Mouse (Mus musculus) gonadal fat pad, adult 2 months (tissue): ENCODE measurements at regions not wholly inside any gene's neighbourhood (a gene's known extent, or its start where the extent isn't known, plus 50 kb on each side); places are given as distances from the start of the nearest gene placed in this dataset.

ENCODE experiments used
- DNase-seq: peaks from one replicate; pipeline ENCODE4 v3.0.0-alpha.2; 2012; ENCODE audit warnings: low read depth

GRCm38 (mm10) chr12:73446148-73446547 lies 100.0 kb downstream of the Tmem30b start:
- DNase-seq, result no peak

GRCm38 (mm10) chr12:73445562-73445961 lies 100.6 kb downstream of the Tmem30b start:
- DNase-seq, result no peak

DNA sequence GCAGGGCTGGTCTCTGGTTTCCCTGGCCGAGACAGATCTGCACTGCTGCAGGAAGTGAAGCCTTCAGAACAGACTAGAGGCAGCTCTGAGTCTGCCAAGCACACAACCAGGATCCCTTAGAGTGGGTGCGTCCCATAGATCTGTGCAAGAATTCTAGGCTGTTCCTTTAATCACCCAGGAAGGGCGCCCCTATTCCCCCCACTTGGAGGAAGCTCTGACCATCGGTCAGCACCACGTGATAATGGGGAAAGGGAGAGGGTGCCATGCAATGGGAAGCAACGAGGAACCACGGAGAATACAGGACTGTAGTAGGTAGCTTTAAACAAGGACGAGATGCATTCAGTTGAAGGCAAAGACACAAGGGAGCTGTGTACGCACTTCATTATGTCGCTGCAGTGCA lies 101.1 kb downstream of the Tmem30b start:
- DNase-seq, result no peak

- no peak for DNase-seq
Measured at GRCm38 (mm10) chr12:73441326-73441725, 104.9 kb downstream of the Tmem30b start.

GRCm38 (mm10) chr12:73434684-73435083 lies 111.5 kb downstream of the Tmem30b start:
- DNase-seq, result no peak

DNA sequence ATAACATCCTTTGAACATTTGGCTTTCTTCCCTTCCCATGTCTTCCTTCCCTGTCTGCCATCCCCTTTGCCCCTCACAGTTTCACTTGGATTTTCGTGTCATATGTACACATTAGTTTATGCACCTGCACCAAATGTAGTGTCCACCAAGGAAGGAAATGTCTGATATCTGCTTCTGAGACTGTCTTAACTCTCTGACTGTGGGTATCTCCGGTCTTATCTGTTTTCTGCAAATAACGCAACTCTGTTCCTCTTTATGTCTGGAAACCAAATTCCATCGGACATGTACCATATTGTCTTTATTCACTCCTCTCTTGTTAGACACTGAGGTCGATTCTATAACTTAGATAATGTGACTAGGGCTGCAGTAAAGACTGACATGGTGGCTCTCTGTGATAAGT lies 113.6 kb downstream of the Tmem30b start:
- no peak for DNase-seq

- no peak for DNase-seq
Measured at GRCm38 (mm10) chr12:73428171-73428570, 118.0 kb downstream of the Tmem30b start.

DNA sequence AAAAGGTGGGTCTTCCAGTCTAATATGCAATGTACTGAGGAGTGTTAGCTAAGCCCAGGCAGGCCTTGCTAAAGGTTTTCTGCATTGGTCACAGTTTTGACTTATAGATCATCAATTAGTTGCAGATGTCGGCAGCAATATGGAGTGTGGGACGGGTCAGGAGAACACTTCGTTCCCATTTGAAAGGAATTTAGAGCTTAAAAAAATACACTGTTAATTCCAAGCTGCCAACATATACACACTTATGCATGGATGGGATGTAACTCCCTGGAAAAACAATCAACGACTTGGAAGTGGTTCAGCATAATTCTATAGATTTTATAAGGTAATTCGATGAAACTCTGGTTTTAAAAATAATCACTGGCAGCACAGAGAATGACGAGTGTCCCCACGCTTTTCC lies 121.4 kb downstream of the Tmem30b start:
- no peak for DNase-seq

DNA sequence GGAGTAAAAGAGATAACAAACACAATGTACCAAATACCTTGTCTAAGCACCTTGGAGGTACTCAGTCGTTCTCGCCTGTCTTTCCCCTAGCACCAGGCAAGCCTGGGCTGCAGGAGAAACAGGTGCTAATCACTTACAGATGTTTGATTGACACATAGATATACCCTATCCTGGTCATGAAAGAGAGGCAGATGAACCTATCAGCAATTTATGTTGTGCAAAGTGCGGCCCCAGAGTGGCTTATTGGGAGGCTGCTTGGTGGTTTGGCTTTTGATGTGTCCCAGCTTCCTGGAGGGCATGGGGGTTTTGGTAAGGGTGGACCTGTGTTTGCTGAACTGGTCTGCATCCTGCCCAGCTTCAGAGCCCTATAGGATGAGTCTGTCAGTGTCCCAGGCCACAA lies 129.1 kb downstream of the Tmem30b start:
- no peak for DNase-seq

- no peak for DNase-seq
Measured at GRCm38 (mm10) chr12:73416367-73416897, 129.8 kb downstream of the Tmem30b start.

DNA sequence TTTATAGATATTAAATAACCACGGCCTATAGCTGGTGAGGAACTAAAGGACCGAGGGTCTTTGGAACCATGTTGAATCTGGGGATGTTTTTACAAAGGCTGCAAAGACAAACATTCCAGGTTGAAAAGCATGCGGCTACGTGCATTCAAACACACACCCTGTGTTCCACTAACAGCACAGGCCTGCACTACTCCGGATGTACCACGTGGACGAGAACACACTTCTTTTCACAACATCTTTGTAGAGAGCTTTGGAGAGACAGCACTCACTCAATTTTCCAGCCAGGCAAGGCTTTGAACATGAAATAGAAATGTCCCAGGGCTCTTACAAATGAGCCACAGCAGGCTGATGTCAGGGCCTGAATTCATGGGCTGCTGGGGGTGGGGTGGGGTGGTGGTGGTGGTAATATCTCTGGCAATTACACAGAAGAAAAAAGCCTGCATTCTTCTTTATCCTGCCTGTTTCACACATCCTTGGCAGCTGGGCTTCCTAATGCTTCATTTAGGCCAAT lies 129.3 kb downstream of the Slc38a6 start:
- DNase-seq, result no peak

- no peak for DNase-seq
Measured at GRCm38 (mm10) chr12:73413439-73414196, 127.0 kb downstream of the Slc38a6 start.

DNA sequence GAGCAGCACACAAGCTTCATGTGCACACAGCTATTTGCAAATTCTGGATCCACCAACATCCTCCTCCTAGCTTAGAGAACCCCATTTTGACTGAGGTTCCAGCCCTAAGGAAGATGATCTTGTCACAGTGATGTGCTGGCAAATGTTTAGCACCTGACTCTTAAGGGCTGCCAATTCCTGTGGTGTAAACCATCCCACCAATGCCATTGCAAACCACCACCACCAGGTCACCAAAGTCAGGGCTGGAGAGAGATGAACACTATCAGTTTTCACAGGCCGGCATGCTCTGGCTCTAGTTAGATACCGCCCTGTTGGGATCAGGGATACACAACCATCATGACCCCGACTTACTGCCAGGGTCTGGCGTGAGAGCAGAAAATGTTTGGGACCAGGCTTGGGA lies 125.9 kb downstream of the Slc38a6 start:
- no peak for DNase-seq

GRCm38 (mm10) chr12:73410924-73411323 lies 124.3 kb downstream of the Slc38a6 start:
- DNase-seq, result no peak

DNA sequence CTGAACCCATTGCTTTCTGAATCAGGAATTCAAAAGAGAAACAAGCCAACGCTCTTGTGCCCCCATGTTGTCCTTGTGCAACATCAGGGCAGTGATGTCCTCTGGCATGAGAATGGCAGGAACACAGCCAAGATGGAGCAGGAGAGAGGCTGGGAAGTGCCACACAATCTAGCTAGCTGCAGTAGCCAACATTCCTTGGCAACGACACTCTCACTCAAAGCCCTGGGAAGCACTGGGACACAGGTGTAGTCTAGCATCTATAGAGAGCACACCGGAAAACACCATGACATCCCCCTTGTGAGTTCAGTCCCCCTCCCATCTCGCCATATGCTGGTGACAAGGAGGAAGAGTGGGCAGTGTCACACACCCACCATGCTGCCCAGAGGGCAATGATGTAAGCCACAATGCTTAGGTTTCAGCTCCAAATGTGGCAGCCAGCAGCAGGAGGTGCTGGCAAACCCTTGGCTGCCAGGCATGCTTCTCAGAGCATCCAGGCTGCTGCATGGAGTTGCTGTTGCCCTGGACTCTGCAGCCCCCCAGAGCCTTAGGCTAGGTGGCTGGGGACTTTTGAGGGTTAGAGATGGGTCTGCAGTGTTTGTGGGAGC lies 123.0 kb downstream of the Slc38a6 start:
- peak; percentile 64 for DNase-seq

DNA sequence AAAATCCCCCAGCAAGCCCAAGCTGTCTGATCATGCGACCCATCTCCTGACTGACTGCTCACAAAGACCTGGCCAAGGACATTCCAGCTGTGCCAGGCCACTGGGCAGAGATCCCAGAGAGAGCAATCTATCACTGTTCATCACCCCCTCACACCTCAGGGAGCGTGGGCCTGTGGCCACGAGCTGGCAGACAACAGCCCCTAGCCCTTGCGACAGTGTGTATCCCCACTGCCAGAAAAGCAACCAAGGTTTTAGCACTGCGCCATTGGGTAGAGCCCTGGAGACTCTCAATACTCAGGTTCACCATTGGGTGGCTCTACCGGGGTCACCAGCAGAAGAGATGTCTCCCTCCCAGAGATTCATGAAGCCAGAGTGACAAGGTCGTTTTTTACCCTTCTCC lies 122.0 kb downstream of the Slc38a6 start:
- DNase-seq, result peak; percentile 70

GRCm38 (mm10) chr12:73408165-73408564 lies 121.6 kb downstream of the Slc38a6 start:
- no peak for DNase-seq

GRCm38 (mm10) chr12:73406556-73407087 lies 120.0 kb downstream of the Slc38a6 start:
- no peak for DNase-seq

DNA sequence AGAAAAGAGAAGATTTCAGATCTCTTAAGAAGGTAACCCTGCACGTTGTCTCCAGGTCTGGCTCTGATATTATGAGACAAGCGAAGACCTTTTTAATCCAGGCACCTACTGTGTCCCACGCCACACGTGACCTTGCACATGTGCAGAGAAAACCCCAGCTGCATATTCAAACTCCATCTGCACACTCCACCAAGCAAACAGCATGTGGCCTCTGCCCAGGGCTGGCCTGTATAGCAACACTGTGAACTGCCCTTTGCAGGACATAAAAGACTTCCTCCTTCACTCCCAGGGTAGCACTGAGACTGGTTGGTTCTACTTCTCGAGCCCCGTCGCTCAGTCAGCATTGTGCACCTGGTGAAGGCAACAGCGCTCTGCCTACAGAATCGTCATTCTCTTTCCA lies 119.0 kb downstream of the Slc38a6 start:
- DNase-seq, result no peak

GRCm38 (mm10) chr12:73405106-73405505 lies 118.5 kb downstream of the Slc38a6 start:
- no peak for DNase-seq

GRCm38 (mm10) chr12:73403906-73404474 lies 117.4 kb downstream of the Slc38a6 start:
- no peak for DNase-seq
